Mouse (Mus musculus) megakaryocyte, embryonic 14.5 days (primary cell): Measurements from ENCODE around the gene Ccdc113. TPM values are rescaled to one million over a fixed set of nuclear protein-coding genes. Genes with fewer than 3 reads are reported as not detected.

Source experiments
- H3K27me3 ChIP-seq: replicated peaks from 2 replicates; pipeline ENCODE3; 2012; ENCODE audit warnings: inconsistent platforms
- H3K36me3 ChIP-seq: replicated peaks from 2 replicates; pipeline ENCODE3; 2012; ENCODE audit warnings: low read length, inconsistent platforms, mixed read lengths
- H3K4me1 ChIP-seq: 2 replicates; pipeline ENCODE4 v1.6.1; 2012; ENCODE audit warnings: inconsistent platforms
- H3K4me3 ChIP-seq: replicated peaks from 2 replicates; pipeline ENCODE3; 2012; ENCODE audit warnings: moderate library complexity, mild to moderate bottlenecking, inconsistent platforms
- H3K9me3 ChIP-seq: 2 replicates; pipeline ENCODE4 v1.6.1; 2012; ENCODE audit warnings: inconsistent platforms
- FLI1 ChIP-seq: IDR thresholded peaks from 2 replicates; pipeline ENCODE4 v1.6.1; 2012; ENCODE audit warnings: low read length, inconsistent platforms, mixed read lengths
- GATA1 ChIP-seq: IDR thresholded peaks from 3 replicates; pipeline ENCODE4 v1.6.1; 2012; ENCODE audit warnings: mixed read lengths, low read length, inconsistent platforms, borderline replicate concordance
- polyA plus RNA-seq: library from polyadenylated mRNA; stranded (reverse); fragments of >175 nt; gene quantifications from 2 replicates; pipeline ENCODE4 v1.2.3, GENCODE M21; 2012; ENCODE audit warnings: low replicate concordance; ENCODE audit not compliant: insufficient read depth

Ccdc113 gene
- polyA plus RNA-seq, 1 experiment = not detected

DNA sequence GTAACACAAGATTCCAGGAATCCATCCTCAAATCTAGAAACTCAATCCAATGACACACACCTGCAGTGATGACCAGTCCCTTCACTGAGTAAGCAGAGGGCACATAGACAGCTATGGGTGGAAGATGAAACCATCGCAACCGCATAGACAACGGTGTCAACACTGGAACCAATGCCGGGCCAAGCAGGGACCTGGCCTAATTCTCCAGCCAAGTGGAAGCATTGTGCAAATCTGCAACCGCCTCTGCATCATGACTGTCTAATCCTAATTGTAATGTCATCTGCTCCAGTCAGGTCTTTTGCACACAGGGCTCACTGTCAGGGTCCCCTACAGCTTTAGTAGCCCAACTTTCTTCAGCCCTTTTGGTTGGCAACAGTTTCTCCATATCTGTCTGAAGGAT, 33.4 kb upstream of the Ccdc113 start:
- Histone ChIP-seq H3K9me3 (peaks cover 37% of the 10 kb centered on the region), H3K4me3 (no peak overlapping the region), H3K4me1 (no peaks in the 10 kb centered on the region), H3K36me3 (no peaks in the 10 kb centered on the region), H3K27me3 (peaks cover 18% of the 10 kb centered on the region)
- TF ChIP-seq FLI1 = no peak
- no peak for TF ChIP-seq GATA1

DNA sequence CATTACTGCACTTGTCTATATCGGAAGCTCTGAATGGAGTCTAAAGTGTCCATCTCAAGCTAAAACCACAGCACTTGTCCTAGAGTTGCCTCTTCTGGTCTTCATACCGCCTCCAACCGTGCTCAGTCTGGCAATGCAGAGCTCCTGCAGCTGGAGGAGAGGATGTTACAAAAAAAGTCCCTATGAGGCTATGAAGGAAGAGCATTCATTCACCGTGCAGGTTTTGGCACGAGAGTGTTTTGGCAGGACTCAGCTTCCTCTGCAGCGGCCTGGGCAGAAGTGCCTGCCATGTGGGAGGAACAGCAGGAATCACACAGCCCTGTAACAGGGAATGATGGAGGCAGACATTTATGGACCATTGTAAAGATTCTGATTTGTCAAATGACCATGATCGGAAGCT, 31.5 kb upstream of the Ccdc113 start:
- Histone ChIP-seq H3K4me1 (no peaks in the 10 kb centered on the region), H3K4me3 (no peak overlapping the region), H3K36me3 (no peaks in the 10 kb centered on the region), H3K27me3 (peaks cover 12% of the 10 kb centered on the region), H3K9me3 (peaks cover 41% of the 10 kb centered on the region)
- TF ChIP-seq FLI1 (no peak), GATA1 (no peak)

DNA sequence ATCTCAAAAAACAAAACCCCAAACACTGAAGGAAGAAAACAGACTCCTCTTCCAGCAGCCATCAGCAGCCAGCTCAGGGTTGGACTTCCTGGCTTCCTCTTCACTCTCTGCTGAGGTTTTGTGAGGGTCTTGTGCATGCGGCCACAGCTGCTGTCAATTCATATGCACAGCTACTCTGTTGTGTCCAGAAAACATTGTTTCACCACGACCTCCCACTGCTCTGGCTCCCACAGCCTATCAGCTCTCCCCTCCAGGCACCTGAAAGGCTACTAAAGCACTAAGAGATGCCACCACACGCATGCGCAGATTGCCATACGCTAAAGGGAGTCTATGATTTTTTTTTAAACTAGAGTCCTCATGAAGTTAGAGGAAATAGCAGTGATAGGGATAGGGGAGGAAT, 29.1 kb upstream of the Ccdc113 start:
- Histone ChIP-seq H3K4me3 (no peak overlapping the region), H3K4me1 (no peaks in the 10 kb centered on the region), H3K36me3 (no peaks in the 10 kb centered on the region), H3K27me3 (peaks cover 13% of the 10 kb centered on the region), H3K9me3 (peaks cover 33% of the 10 kb centered on the region)
- TF ChIP-seq FLI1 (no peak), GATA1 (no peak)

DNA sequence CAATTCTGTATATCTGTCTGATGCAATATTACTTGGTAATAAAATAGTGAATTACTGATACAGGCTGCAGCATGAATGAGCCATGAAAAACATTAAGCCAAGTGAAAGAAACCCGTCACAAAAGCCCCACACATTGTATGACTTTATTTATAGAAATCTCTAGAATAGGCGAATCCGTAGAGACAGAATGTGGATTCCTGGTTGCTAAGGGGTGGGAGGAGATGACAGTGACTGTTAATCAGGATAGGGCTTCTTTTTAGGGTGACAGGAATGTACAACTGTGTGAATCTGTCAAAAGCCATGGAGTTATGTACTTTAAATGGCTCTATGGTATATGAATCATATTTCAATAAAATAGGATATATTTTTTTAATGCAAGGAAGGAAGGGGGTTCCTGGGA, 28.3 kb upstream of the Ccdc113 start:
- Histone ChIP-seq H3K4me3 (no peak overlapping the region), H3K27me3 (peaks cover 11% of the 10 kb centered on the region), H3K36me3 (no peaks in the 10 kb centered on the region), H3K4me1 (no peaks in the 10 kb centered on the region), H3K9me3 (peaks cover 25% of the 10 kb centered on the region)
- no peak for TF ChIP-seq FLI1
- TF ChIP-seq GATA1 = no peak

DNA sequence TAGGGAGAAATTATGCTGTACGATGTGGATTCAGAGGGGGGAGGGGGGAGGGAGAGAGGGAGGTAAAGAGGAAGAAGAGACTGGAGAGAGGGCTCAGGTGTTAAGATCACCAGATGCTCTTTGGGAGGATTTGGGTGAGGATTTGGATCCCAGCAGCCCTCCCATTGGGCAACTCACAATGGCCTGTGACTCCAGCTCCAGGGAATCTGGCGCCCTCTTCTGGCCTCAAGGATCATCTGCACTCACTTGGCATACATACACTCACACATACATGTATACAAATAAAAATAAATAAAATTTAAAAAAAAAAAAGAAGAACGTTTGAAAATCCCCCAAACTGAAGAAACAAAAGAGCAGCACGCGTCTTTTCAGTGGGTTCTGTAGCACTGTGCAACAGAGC, 27.6 kb upstream of the Ccdc113 start:
- Histone ChIP-seq H3K4me3 (no peak overlapping the region), H3K36me3 (no peaks in the 10 kb centered on the region), H3K27me3 (peaks cover 14% of the 10 kb centered on the region), H3K9me3 (peaks cover 25% of the 10 kb centered on the region), H3K4me1 (no peaks in the 10 kb centered on the region)
- TF ChIP-seq GATA1 = no peak
- no peak for TF ChIP-seq FLI1

DNA sequence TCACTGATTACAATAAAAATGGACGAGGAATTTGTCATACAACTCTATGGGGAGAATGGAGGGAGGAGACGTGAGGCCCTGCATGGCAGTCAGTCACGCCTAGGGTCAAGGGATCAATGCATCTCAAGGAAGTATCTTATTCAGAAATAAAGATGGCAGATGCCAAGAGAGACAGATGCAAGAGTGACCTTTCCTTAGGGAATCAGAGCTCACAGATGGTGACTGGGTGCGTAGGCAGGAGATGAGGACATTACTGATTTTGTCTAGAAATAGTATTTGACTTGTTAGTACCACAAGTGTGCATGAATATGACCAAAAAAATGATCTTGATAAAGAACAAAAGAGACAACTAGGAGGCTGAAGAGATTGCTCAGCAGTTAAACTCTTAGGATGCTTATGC, 21.6 kb upstream of the Ccdc113 start:
- Histone ChIP-seq H3K36me3 (no peaks in the 10 kb centered on the region), H3K27me3 (peaks cover 9% of the 10 kb centered on the region), H3K4me3 (no peak overlapping the region), H3K9me3 (no peaks in the 10 kb centered on the region), H3K4me1 (no peaks in the 10 kb centered on the region)
- TF ChIP-seq FLI1 = no peak
- TF ChIP-seq GATA1 = no peak

DNA sequence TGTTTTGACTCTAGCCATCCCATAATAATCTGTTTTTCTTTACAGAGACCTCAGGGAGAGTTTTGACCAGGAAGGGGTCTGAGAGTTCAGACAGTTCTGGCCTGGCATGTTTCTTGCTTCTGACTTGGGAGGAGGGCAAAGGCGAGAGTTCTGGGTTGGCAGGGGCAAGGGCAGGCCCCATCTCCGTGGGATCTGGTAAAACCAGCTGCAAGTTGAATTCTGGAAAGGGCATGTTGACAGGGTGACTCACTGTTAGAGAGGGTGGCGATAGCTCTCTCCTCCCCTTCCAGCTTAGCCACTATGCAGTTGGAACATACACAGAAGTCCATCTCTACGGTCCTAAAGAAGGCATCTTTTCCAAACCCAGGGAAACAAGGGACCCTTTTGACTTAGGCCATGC, 20.7 kb upstream of the Ccdc113 start:
- TF ChIP-seq GATA1 (no peak), FLI1 (no peak)
- Histone ChIP-seq H3K36me3 (no peaks in the 10 kb centered on the region), H3K4me3 (no peak overlapping the region), H3K4me1 (no peaks in the 10 kb centered on the region), H3K9me3 (no peaks in the 10 kb centered on the region), H3K27me3 (peaks cover 9% of the 10 kb centered on the region)

DNA sequence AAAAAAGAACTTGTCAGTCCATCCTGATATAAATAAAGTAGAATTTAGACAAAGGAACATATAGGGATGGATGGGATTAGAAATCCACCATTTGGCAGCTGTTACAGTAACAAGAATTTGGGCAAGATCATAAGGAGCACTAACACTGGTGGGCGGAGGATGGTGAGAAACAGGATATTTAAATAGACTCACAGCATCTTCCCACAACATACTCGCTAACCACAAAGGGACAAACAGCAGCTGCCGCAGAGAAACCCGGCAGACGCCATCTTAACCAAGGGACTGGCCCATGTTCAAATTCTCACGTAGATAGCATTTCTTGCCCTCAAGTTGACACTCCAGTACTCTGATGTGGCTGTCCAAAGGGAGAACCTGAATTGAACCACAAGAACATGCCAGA, 17.0 kb upstream of the Ccdc113 start:
- Histone ChIP-seq H3K4me1 (no peaks in the 10 kb centered on the region), H3K4me3 (no peak overlapping the region), H3K36me3 (no peaks in the 10 kb centered on the region), H3K9me3 (no peaks in the 10 kb centered on the region), H3K27me3 (peaks cover 2% of the 10 kb centered on the region)
- no peak for TF ChIP-seq FLI1
- TF ChIP-seq GATA1 = no peak

DNA sequence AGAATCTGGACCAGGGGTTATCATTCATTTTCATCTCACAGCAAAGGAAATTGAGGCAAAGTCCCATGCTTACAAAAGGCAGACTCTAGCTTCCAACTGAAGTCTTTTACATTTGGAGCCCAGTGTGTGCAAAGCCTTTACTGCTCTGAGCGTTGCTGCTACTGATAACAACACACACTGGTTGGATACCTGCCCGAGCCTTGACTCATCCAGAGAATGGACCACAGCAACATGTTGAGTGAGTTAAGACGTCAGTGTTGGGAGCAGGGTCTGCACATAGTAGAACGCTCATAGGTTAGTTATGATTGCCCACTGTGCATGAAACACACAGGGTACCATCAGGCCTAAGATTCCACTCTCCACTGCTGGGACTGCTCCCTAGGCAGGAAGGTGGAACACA, 9.9 kb upstream of the Ccdc113 start:
- peaks cover 18% of the 10 kb centered on the region for H3K27me3 ChIP-seq
- no peaks in the 10 kb centered on the region for H3K4me1 ChIP-seq
- no peaks in the 10 kb centered on the region for H3K9me3 ChIP-seq
- no peaks in the 10 kb centered on the region for H3K36me3 ChIP-seq
- TF ChIP-seq FLI1 (no peak), GATA1 (no peak)
- H3K4me3 ChIP-seq = no peak overlapping the region

DNA sequence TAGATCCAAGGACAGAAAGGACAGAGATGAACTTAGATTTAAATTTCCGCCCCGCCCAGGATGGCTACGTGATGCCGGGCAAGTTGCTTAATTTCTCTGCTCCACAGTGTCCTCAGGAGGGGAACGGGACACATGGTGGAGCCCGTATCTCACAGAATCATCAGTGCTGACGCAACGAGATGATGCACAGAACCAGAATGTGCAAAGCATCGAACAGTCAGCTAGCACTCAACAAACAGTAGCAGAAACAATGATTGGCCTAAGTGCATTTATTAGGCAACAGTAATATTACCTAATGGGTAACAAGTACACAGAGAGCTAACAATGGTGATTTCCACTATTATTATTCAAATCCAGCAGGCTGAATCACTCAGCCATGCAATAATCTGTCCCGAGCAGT, 5.7 kb upstream of the Ccdc113 start:
- Histone ChIP-seq H3K4me1 (no peaks in the 10 kb centered on the region), H3K27me3 (peaks cover 24% of the 10 kb centered on the region), H3K36me3 (no peaks in the 10 kb centered on the region), H3K9me3 (no peaks in the 10 kb centered on the region), H3K4me3 (no peak overlapping the region)
- no peak for TF ChIP-seq FLI1
- TF ChIP-seq GATA1 = no peak

DNA sequence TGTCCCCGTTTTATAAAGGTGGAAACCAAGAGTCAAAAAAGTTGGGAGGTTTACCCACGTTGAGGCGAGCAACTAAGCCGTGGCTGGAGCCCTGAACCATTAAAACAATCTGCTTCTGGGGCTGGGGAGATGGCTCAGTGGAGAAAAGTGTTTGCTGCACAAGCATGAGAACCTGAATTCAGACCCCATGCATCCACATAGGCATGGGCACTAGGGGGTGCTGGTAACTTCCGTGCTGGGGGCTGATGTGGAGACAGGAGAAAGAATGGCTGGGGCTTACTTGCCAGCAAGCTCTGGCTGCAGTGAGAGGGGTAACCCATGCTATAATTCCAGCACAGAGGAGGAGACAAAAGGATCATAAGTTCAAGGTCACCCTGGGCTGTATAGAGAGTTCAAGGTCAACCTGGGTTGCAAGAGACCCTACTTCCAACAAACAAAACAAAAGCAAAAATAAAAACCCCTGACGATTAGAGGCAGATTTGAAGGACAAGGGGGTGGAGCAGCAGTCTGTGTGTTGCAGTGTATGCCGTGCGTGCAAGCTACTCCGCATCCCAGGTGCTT, 5.1 kb upstream of the Ccdc113 start:
- Histone ChIP-seq H3K4me1 (peaks cover 3% of the 10 kb centered on the region), H3K9me3 (no peaks in the 10 kb centered on the region), H3K4me3 (no peak overlapping the region), H3K27me3 (peaks cover 26% of the 10 kb centered on the region), H3K36me3 (no peaks in the 10 kb centered on the region)
- TF ChIP-seq GATA1 = no peak
- TF ChIP-seq FLI1 = no peak
